Mouse (Mus musculus) liver, postnatal 0 days (tissue): ENCODE results near the gene Gpr135.
A peak's percentile ranks its signal among the peaks of the same experiment; 100 is the strongest.

Source experiments
- CTCF ChIP-seq: sonication (generic); IDR thresholded peaks from 2 replicates; pipeline ENCODE4 v1.5.1; 2016; ENCODE audit warnings: antibody characterized with exemption, low read depth
- EP300 ChIP-seq: IDR thresholded peaks from 2 replicates; pipeline ENCODE4 v1.6.1; 2016; ENCODE audit warnings: antibody characterized with exemption, low read depth, mild to moderate bottlenecking

DNA sequence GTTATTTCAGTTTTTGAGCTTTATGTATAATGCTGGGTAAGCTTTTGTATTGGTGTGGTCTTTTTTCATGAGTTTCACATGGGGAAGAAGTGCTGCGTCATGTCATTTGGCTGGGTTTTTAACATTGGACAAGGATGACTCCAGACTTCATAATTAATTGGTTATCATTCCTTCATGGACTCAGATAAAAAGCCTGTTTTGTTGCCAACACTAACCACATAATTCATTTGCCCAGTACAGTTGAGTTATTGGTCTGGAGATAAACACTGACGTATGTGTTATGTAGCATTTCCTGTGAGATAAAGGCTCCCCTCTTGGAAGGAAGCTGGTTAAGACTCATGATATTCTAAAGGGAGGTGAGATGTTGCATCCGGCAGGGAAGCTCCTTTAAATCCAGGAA is 48.1 kb downstream of the Gpr135 start:
- TF ChIP-seq CTCF (no peak), EP300 (peak; percentile 38; the same call in 1 of the 2 replicates)
